Comparison of ENCODE assay signal across 9 mouse cellular contexts in genomic region chr9:50530890-50531289, GRCm38 (mm10). TPM values are rescaled to one million over a fixed set of nuclear protein-coding genes. Genes with fewer than 3 reads are reported as not detected.
DNase-seq lines count a peak whose midpoint lies in the region; ATAC-seq lines count a peak whose summit lies in the region.
"Had no signal": no experiment of that assay in that cellular context is flagged by ENCODE, and none has a peak within 500 bp of the region (broad histone marks: within the 10 kb centered on the region; RNA-seq: fewer than 3 reads in every experiment).

No protein-coding gene starts in this region.

- H3K27ac ChIP-seq in forebrain, embryonic 11.5 days (ENCODE audit: low read depth, low read length): no peak overlapping the region
- H3K27ac ChIP-seq: hindbrain, embryonic 15.5 days had no signal

- no peaks in the 10 kb centered on the region for H3K4me1 ChIP-seq in forebrain, embryonic 11.5 days (replicated peaks; ENCODE audit: control insufficient read depth, insufficient read depth, low read length)

- no peak overlapping the region for H3K4me2 ChIP-seq in forebrain, embryonic 11.5 days (ENCODE audit: low read depth, low read length, severe bottlenecking)
- H3K4me2 ChIP-seq: hindbrain, embryonic 15.5 days had no signal

- H3K9me3 ChIP-seq in forebrain, embryonic 11.5 days (ENCODE audit: control insufficient read depth, low read length): no peaks in the 10 kb centered on the region
- H3K9me3 ChIP-seq: hindbrain, embryonic 15.5 days had no signal

- WGBS in forebrain, embryonic 11.5 days: 28% methylated on average over 2 of the region's 2 CpGs

- H3K27me3 ChIP-seq in forebrain, embryonic 11.5 days (ENCODE audit: control insufficient read depth, insufficient read depth, low read length): no peaks in the 10 kb centered on the region
- H3K27me3 ChIP-seq: hindbrain, embryonic 15.5 days had no signal

- no peaks in the 10 kb centered on the region for H3K36me3 ChIP-seq in forebrain, embryonic 11.5 days (ENCODE audit: control insufficient read depth, insufficient read depth, low read length)
- H3K36me3 ChIP-seq: hindbrain, embryonic 15.5 days had no signal

- H3K4me3 ChIP-seq in forebrain, embryonic 11.5 days (ENCODE audit: low read depth, low read length): no peak overlapping the region
- H3K4me3 ChIP-seq: hindbrain, embryonic 15.5 days had no signal

- ATAC-seq in forebrain, embryonic 11.5 days (replicated peaks; ENCODE audit: low FRiP score): no peak

- no peak overlapping the region for H3K9ac ChIP-seq in forebrain, embryonic 11.5 days (ENCODE audit: low read length)
- H3K9ac ChIP-seq: hindbrain, embryonic 15.5 days had no signal

- intact Hi-C loops in heart, postnatal 36 days (cut with DNase I): loop anchor here (1.0 kb wide), 1 partner anchor 198 kb away; no protein-coding TSS in a partner anchor

- peak; percentile 24 for DNase-seq in heart, postnatal 4 days
- no peak for DNase-seq in heart, postnatal 36 days
- DNase-seq in urinary bladder, postnatal 14 days (ENCODE audit: low spot score): peak; percentile 33
- DNase-seq in urinary bladder, postnatal 4 days (ENCODE audit: low spot score in 2 of 2): no peak
- peak; percentile 75 for DNase-seq in induced T-regulatory cell, adult 2 months (ENCODE audit: low read depth)
- peak; percentile 67 for DNase-seq in thymus, postnatal 0 days (ENCODE audit: low spot score)
- DNase-seq in spleen, adult 18-20 months: no peak
- no peak for DNase-seq in forebrain, embryonic 11.5 days (ENCODE audit: low spot score)

RNA-seq across cellular contexts. Expression of gene Pts, which starts 2.4 kb away (rescaled TPM):
- 10 to 100 TPM; 27.7 to 36.5 TPM for total RNA-seq in heart, postnatal 4 days (2021)
- 10 to 100 TPM; 26.0 to 31.2 TPM for total RNA-seq in heart, postnatal 36 days (2021)
- polyA plus RNA-seq in thymus, postnatal 0 days (2015; fragmentation: Nextera tagmentation; extraction: Ambion mirVana): 141 and 158 TPM in 2 replicates
- 77.5 and 93.5 TPM in 2 replicates for polyA plus RNA-seq in forebrain, embryonic 11.5 days (2014; fragmentation: Nextera tagmentation; extraction: Ambion mirVana)

RNA-seq across cellular contexts. Expression of gene Il18, which starts 23.7 kb away (rescaled TPM):
- 1 to 10 TPM; 1.3 to 2.0 TPM for total RNA-seq in heart, postnatal 4 days (2021)
- total RNA-seq in heart, postnatal 36 days (2021): 1 to 10 TPM in 1 of 2 experiments, under 1 TPM in 1; 0.84 to 1.8 TPM
- 25.7 and 28.5 TPM in 2 replicates for polyA plus RNA-seq in thymus, postnatal 0 days (2015; fragmentation: Nextera tagmentation; extraction: Ambion mirVana)
- polyA plus RNA-seq in forebrain, embryonic 11.5 days (2014; fragmentation: Nextera tagmentation; extraction: Ambion mirVana): 9.6 and 10.3 TPM in 2 replicates

RNA-seq across cellular contexts. Expression of gene Bco2, which starts 24.1 kb away (rescaled TPM):
- under 1 TPM; 0.12 to 0.20 TPM for total RNA-seq in heart, postnatal 4 days (2021)
- under 1 TPM; 0.42 to 0.49 TPM for total RNA-seq in heart, postnatal 36 days (2021)
- 0.39 and 0.45 TPM in 2 replicates for polyA plus RNA-seq in thymus, postnatal 0 days (2015; fragmentation: Nextera tagmentation; extraction: Ambion mirVana)
- 0.33 and 0.63 TPM in 2 replicates for polyA plus RNA-seq in forebrain, embryonic 11.5 days (2014; fragmentation: Nextera tagmentation; extraction: Ambion mirVana)

RNA-seq across cellular contexts. Expression of gene Tex12, which starts 30.2 kb away (rescaled TPM):
- total RNA-seq in heart, postnatal 4 days (2021): not detected
- total RNA-seq in heart, postnatal 36 days (2021): not detected
- polyA plus RNA-seq in thymus, postnatal 0 days (2015; fragmentation: Nextera tagmentation; extraction: Ambion mirVana): not detected in 2 replicates
- polyA plus RNA-seq in forebrain, embryonic 11.5 days (2014; fragmentation: Nextera tagmentation; extraction: Ambion mirVana): 0.28 TPM in 1 of 2 replicates, not detected in the other

RNA-seq across cellular contexts. Expression of gene Plet1, which starts 36.6 kb away (rescaled TPM):
- total RNA-seq in heart, postnatal 4 days (2021): 1 to 10 TPM in 1 of 2 experiments, under 1 TPM in 1; 0.88 to 1.3 TPM
- total RNA-seq in heart, postnatal 36 days (2021): 1 to 10 TPM in 1 of 2 experiments, under 1 TPM in 1; 0.95 to 1.7 TPM
- polyA plus RNA-seq in thymus, postnatal 0 days (2015; fragmentation: Nextera tagmentation; extraction: Ambion mirVana): 5.0 and 5.3 TPM in 2 replicates
- polyA plus RNA-seq in forebrain, embryonic 11.5 days (2014; fragmentation: Nextera tagmentation; extraction: Ambion mirVana): 0.21 TPM in 1 of 2 replicates, not detected in the other

Comparison
In these comparisons a context has a peak if more than half of its experiments do, and no peak if none do; other contexts are left out.
1. DNase-seq: peak in heart, postnatal 4 days (single experiment), urinary bladder, postnatal 14 days (single experiment), induced T-regulatory cell, adult 2 months (single experiment) and thymus, postnatal 0 days (single experiment); none in heart, postnatal 36 days (0 of 2), urinary bladder, postnatal 4 days (0 of 2), spleen, adult 18-20 months (0 of 2) and forebrain, embryonic 11.5 days (single experiment).